Mouse (Mus musculus) spleen, adult 2 months (tissue): ENCODE results near the gene Bet1l.

Experiments
- CTCF ChIP-seq: fragments of 200-500 bp; IDR thresholded peaks from 2 replicates; pipeline ENCODE4 v1.5.1; 2011; ENCODE audit warnings: mild to moderate bottlenecking, inconsistent platforms; ENCODE audit not compliant: insufficient read depth, insufficient read length, insufficient replicate concordance; ENCODE audit errors: extremely low read depth
- POLR2A ChIP-seq: fragments of 200-500 bp; IDR thresholded peaks from 2 replicates; pipeline ENCODE4 v1.6.1; 2011; ENCODE audit warnings: low read depth, low read length, inconsistent platforms

- no peak for TF ChIP-seq CTCF
- no peak for TF ChIP-seq POLR2A
Observed at GRCm38 (mm10) chr7:140880865-140881515, 23.6 kb upstream of the Bet1l start.
